Mouse (Mus musculus) T-helper 17 cell (primary cell): ENCODE results near the gene Npas1.

ENCODE experiments used
- in situ Hi-C, 2 experiments: fragments of 300-600 bp; cut with MboI, MseI; formaldehyde crosslinking; loops; 1 replicate in 1 of 2; 2 replicates in 1 of 2; pipeline ENCODE4 v1.15.1; 2025; ENCODE audit warnings: high pct_unique_total_duplicates in 2 of 2

Npas1 gene

GRCm38 (mm10) chr7:16472116-16472709, 5.3 kb downstream of the Npas1 start:
- in situ Hi-C loops: no loop called here

GRCm38 (mm10) chr7:16471549-16471948, 6.0 kb downstream of the Npas1 start:
- in situ Hi-C loops: no loop called here

GRCm38 (mm10) chr7:16468115-16468514, 9.4 kb downstream of the Npas1 start:
- in situ Hi-C loops: no loop called here

- in situ Hi-C loops: no loop called here
These were observed 11.0 kb downstream of the Npas1 start for GRCm38 (mm10) chr7:16466565-16466964.

GRCm38 (mm10) chr7:16465568-16465967, 12.0 kb downstream of the Npas1 start:
- in situ Hi-C loops: no loop called here

GRCm38 (mm10) chr7:16465160-16465559, 12.4 kb downstream of the Npas1 start:
- in situ Hi-C loops: no loop called here

- in situ Hi-C loops: no loop called here
These were observed 14.3 kb downstream of the Npas1 start for GRCm38 (mm10) chr7:16463214-16463613.

- in situ Hi-C loops: no loop called here
These were observed 15.8 kb downstream of the Npas1 start for GRCm38 (mm10) chr7:16461705-16462104.

GRCm38 (mm10) chr7:16461151-16461550, 16.4 kb downstream of the Npas1 start:
- in situ Hi-C loops: no loop called here

- in situ Hi-C loops: no loop called here
These were observed 17.0 kb downstream of the Npas1 start for GRCm38 (mm10) chr7:16460566-16460965.

- in situ Hi-C loops: no loop called here
These were observed 21.2 kb downstream of the Npas1 start for GRCm38 (mm10) chr7:16456289-16456688.

- in situ Hi-C loops: no loop called here
These were observed 22.5 kb downstream of the Npas1 start for GRCm38 (mm10) chr7:16455016-16455415.

GRCm38 (mm10) chr7:16453118-16453711, 24.3 kb downstream of the Npas1 start:
- in situ Hi-C loops: no loop called here

GRCm38 (mm10) chr7:16452587-16453073, 24.9 kb downstream of the Npas1 start, which contains the start of gene Tmem160:
TSS of gene Tmem160 (plus strand) at chr7:16452779.
- in situ Hi-C loops: no loop called here

GRCm38 (mm10) chr7:16451656-16452055, 25.9 kb downstream of the Npas1 start:
- in situ Hi-C loops: no loop called here

- in situ Hi-C loops: no loop called here
These were observed 36.3 kb downstream of the Npas1 start for GRCm38 (mm10) chr7:16441241-16441640.

GRCm38 (mm10) chr7:16435088-16435487, 42.4 kb downstream of the Npas1 start:
- in situ Hi-C loops: no loop called here

- in situ Hi-C loops: no loop called here
These were observed 44.1 kb downstream of the Npas1 start for GRCm38 (mm10) chr7:16433352-16433971.

GRCm38 (mm10) chr7:16426129-16426729, 51.3 kb downstream of the Npas1 start:
- in situ Hi-C loops: no loop called here

- in situ Hi-C loops: no loop called here
These were observed 51.8 kb downstream of the Npas1 start for GRCm38 (mm10) chr7:16425721-16426120.

GRCm38 (mm10) chr7:16423731-16424130, 53.8 kb downstream of the Npas1 start:
- in situ Hi-C loops: no loop called here

- in situ Hi-C loops: no loop called here
These were observed 55.2 kb downstream of the Npas1 start for GRCm38 (mm10) chr7:16422222-16422856.
